Mouse (Mus musculus) midbrain, embryonic 11.5 days (tissue): ENCODE data around the gene Nprl3. TPM values are rescaled to one million over a fixed set of nuclear protein-coding genes. Genes with fewer than 3 reads are reported as not detected.

Source experiments
- ATAC-seq: fragments of 200-750 bp; cut with Nextera tagmentation; 2 replicates; pipeline ENCODE4 v1.8.0; 2017; ENCODE audit warnings: moderate TSS enrichment, moderate library complexity; ENCODE audit not compliant: low FRiP score
- DNase-seq: peaks from one replicate; pipeline ENCODE4 v3.0.0; 2015; ENCODE audit warnings: low spot score; ENCODE audit errors: missing footprints
- H3K27ac ChIP-seq: fragments of 300-500 bp; sonication (generic); 2 replicates; pipeline ENCODE4 v1.5.1; 2014; ENCODE audit warnings: low read depth, low read length
- H3K27me3 ChIP-seq: fragments of 300-500 bp; sonication (generic); 2 replicates; pipeline ENCODE4 v1.6.1; 2014; ENCODE audit warnings: mild to moderate bottlenecking, low read length, moderate library complexity, mixed read lengths; ENCODE audit not compliant: control insufficient read depth, insufficient read depth
- H3K36me3 ChIP-seq: fragments of 300-500 bp; sonication (generic); 2 replicates; pipeline ENCODE4 v1.6.1; 2014; ENCODE audit warnings: mild to moderate bottlenecking, low read length, moderate library complexity, mixed read lengths; ENCODE audit not compliant: control insufficient read depth, insufficient read depth
- H3K4me1 ChIP-seq: fragments of 300-500 bp; sonication (generic); 2 replicates; pipeline ENCODE4 v1.6.1; 2014; ENCODE audit warnings: low read length; ENCODE audit not compliant: control insufficient read depth, insufficient read depth
- H3K4me2 ChIP-seq: fragments of 300-500 bp; sonication (generic); 2 replicates; pipeline ENCODE4 v1.6.1; 2014; ENCODE audit warnings: mild to moderate bottlenecking, moderate library complexity
- H3K4me3 ChIP-seq: fragments of 300-500 bp; sonication (generic); 2 replicates; pipeline ENCODE4 v1.5.1; 2014; ENCODE audit warnings: low read depth, low read length
- H3K9ac ChIP-seq: fragments of 300-500 bp; sonication (generic); 2 replicates; pipeline ENCODE4 v1.6.1; 2014; ENCODE audit warnings: low read length
- H3K9me3 ChIP-seq: fragments of 300-500 bp; sonication (generic); 2 replicates; pipeline ENCODE4 v1.6.1; 2016; ENCODE audit warnings: low read length; ENCODE audit not compliant: control insufficient read depth
- WGBS: fragments of 180-500 bp; shearing (Covaris S2); extraction: QIAGEN DNeasy Blood & Tissue Kit; methylation state at CpG from one replicate; pipeline ENCODE4 v1.1.7; 2014; 5-methylcytosine and 5-hydroxymethylcytosine counted together
- polyA plus RNA-seq: library from polyadenylated mRNA; unstranded; fragments of >200 nt; fragmentation: Nextera tagmentation; extraction: Ambion mirVana; gene quantifications from 2 replicates; pipeline ENCODE4 v1.2.1, GENCODE M21; 2014

Gene Nprl3
- polyA plus RNA-seq, 1 experiment from 2014 or later, result 28.3 TPM

DNA sequence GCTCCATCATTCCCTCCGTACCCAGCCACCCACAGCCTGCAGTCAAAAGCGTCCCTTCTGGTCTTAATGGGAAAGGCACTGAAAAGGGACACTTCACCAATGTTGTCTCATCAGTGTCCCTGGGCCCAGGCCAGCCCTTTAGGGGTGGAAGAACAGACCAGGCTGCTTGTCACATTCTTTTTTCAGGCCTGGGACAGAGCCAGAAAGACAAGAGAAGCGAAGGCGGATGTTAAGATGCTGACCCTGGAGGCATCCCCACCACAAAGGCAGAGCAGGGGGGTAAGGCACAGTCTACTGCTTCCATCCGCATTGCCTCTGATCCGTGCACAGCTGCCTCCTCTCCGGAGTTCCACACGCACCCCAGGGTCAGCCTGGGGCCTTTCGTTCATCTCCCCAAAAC, 77.4 kb downstream of the Nprl3 start:
- H3K4me3 ChIP-seq, result no peak overlapping the region

DNA sequence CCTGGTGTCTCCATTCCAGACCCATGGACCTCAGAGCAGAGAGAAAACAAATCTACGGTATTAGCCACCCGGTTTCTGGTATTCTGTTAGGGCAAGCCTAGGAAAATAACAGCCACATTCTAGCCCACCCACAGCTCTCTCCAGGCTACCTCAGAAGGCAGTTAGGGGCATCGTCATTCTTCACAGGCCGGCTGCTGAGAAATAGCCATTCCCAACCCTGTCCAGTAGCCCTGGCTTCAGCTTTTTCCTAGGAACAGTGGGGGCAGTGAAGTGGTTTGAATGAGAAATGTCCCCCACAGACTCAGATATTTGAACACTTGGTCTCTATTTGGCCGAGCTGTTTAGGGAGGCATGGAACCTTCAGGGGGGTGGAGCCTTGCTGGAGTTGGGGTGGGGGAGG, 78.1 kb downstream of the Nprl3 start:
- H3K27ac ChIP-seq, result no peak overlapping the region
- H3K9me3 ChIP-seq, result no peaks in the 10 kb centered on the region
- 69% methylated on average over 5 of the region's 5 CpGs for WGBS
- H3K4me2 ChIP-seq, result no peak overlapping the region
- ATAC-seq (no peak), DNase-seq (peak; percentile 45)
- no peaks in the 10 kb centered on the region for H3K27me3 ChIP-seq
- H3K4me3 ChIP-seq, result no peak overlapping the region
- H3K4me1 ChIP-seq, result no peaks in the 10 kb centered on the region
- no peak overlapping the region for H3K9ac ChIP-seq
- no peaks in the 10 kb centered on the region for H3K36me3 ChIP-seq

More for the DNA sequence above, 77.4 kb downstream of the Nprl3 start:
- Histone ChIP-seq H3K4me2 (no peak overlapping the region), H3K9me3 (no peaks in the 10 kb centered on the region), H3K9ac (no peak overlapping the region), H3K27me3 (no peaks in the 10 kb centered on the region), H3K27ac (no peak overlapping the region), H3K4me1 (no peaks in the 10 kb centered on the region), H3K36me3 (no peaks in the 10 kb centered on the region)
- peak; percentile 39 for DNase-seq
- WGBS, result 79% methylated on average over 9 of the region's 9 CpGs
- ATAC-seq, result no peak

DNA sequence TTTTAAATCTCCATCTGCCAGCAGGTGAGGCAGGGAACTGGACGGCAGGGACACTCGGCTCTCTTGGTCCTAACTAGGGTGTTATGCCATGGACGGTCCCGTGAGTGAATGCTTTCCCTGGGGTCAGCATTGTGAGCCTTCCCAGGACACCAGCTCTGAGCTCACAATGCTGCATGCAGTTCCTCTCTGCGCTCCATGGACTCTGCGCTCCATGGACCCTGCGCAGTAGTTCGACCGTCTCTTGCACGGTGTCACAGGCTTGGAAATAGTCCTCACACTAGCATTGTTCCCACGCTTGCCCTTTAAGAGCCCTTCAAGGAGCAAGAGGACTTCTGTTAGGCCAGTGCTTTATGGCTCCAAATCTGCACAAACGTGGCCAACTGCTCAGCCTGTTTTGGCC, 78.6 kb downstream of the Nprl3 start:
- Histone ChIP-seq H3K27me3 (no peaks in the 10 kb centered on the region), H3K27ac (no peak overlapping the region), H3K9me3 (no peaks in the 10 kb centered on the region), H3K4me3 (no peak overlapping the region), H3K4me1 (no peaks in the 10 kb centered on the region), H3K4me2 (no peak overlapping the region), H3K36me3 (no peaks in the 10 kb centered on the region), H3K9ac (no peak overlapping the region)
- DNase-seq (peak; percentile 65), ATAC-seq (no peak)
- 85% methylated on average over 12 of the region's 12 CpGs for WGBS

GRCm38 (mm10) chr11:32187256-32187655, 80.3 kb downstream of the Nprl3 start:
- H3K4me1 ChIP-seq, result no peaks in the 10 kb centered on the region
- no peak overlapping the region for H3K4me3 ChIP-seq
- no peaks in the 10 kb centered on the region for H3K27me3 ChIP-seq
- no peaks in the 10 kb centered on the region for H3K9me3 ChIP-seq
- WGBS, result 91% methylated on average over 4 of the region's 4 CpGs
- peak; percentile 45 for DNase-seq
- no peak overlapping the region for H3K27ac ChIP-seq
- no peak for ATAC-seq
- H3K36me3 ChIP-seq, result no peaks in the 10 kb centered on the region
- no peak overlapping the region for H3K4me2 ChIP-seq
- H3K9ac ChIP-seq, result no peak overlapping the region

- Histone ChIP-seq H3K9ac (no peak overlapping the region), H3K27me3 (no peaks in the 10 kb centered on the region), H3K4me1 (no peaks in the 10 kb centered on the region), H3K4me3 (no peak overlapping the region), H3K27ac (no peak overlapping the region), H3K36me3 (no peaks in the 10 kb centered on the region), H3K9me3 (no peaks in the 10 kb centered on the region), H3K4me2 (no peak overlapping the region)
- 79% methylated on average over 3 of the region's 3 CpGs for WGBS
- ATAC-seq (no peak), DNase-seq (peak; percentile 71)
Observed at GRCm38 (mm10) chr11:32186031-32186430, 81.5 kb downstream of the Nprl3 start.

GRCm38 (mm10) chr11:32184469-32184868, 83.0 kb downstream of the Nprl3 start:
- no peaks in the 10 kb centered on the region for H3K36me3 ChIP-seq
- no peak overlapping the region for H3K4me2 ChIP-seq
- H3K4me1 ChIP-seq, result no peaks in the 10 kb centered on the region
- peak; percentile 51 for DNase-seq
- H3K27ac ChIP-seq, result no peak overlapping the region
- WGBS, result 92% methylated on average over 8 of the region's 8 CpGs
- ATAC-seq, result no peak
- no peak overlapping the region for H3K9ac ChIP-seq
- no peak overlapping the region for H3K4me3 ChIP-seq
- H3K9me3 ChIP-seq, result no peaks in the 10 kb centered on the region
- no peaks in the 10 kb centered on the region for H3K27me3 ChIP-seq

GRCm38 (mm10) chr11:32181973-32182868, 85.3 kb downstream of the Nprl3 start:
- Histone ChIP-seq H3K27me3 (no peaks in the 10 kb centered on the region), H3K4me2 (no peak overlapping the region), H3K9me3 (no peaks in the 10 kb centered on the region; the same call in 1 of the 2 replicates), H3K27ac (no peak overlapping the region), H3K4me1 (no peaks in the 10 kb centered on the region), H3K4me3 (no peak overlapping the region), H3K36me3 (no peaks in the 10 kb centered on the region), H3K9ac (no peak overlapping the region)
- ATAC-seq (peak; percentile 68; the same call in 1 of the 2 replicates), DNase-seq (peak; percentile 99)
- WGBS, result 53% methylated on average over 23 of the region's 25 CpGs

- Histone ChIP-seq H3K4me3 (no peak overlapping the region), H3K27me3 (no peaks in the 10 kb centered on the region), H3K9me3 (no peaks in the 10 kb centered on the region; the same call in 1 of the 2 replicates), H3K4me2 (no peak overlapping the region), H3K36me3 (no peaks in the 10 kb centered on the region), H3K4me1 (no peaks in the 10 kb centered on the region), H3K27ac (no peak overlapping the region), H3K9ac (no peak overlapping the region)
- ATAC-seq (no peak), DNase-seq (no peak)
- WGBS, result 80% methylated on average over 4 of the region's 4 CpGs
Observed at GRCm38 (mm10) chr11:32181246-32181645, 86.3 kb downstream of the Nprl3 start.

DNA sequence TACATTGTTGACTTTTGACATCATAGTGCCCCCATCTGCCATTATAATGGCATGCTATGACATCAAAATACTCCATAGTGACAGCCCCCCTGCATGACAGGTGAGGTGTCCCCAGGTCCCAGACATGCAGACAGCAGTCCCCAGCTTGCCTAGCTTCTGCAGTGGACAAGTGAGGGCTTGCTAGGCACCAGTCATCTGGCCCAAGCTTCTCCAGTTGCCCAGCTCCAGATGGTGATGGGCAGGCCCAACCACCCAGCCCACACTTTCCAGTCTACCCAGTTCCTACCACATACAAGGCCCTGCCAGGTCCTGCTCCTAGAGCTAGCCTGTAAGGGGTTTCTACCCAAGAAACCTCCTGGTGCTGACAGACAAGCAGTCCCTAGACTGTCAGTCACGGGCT, 89.0 kb downstream of the Nprl3 start:
- Histone ChIP-seq H3K27me3 (no peaks in the 10 kb centered on the region), H3K9ac (no peak overlapping the region), H3K36me3 (no peaks in the 10 kb centered on the region), H3K4me2 (no peak overlapping the region), H3K4me3 (no peak overlapping the region), H3K27ac (no peak overlapping the region), H3K4me1 (no peaks in the 10 kb centered on the region), H3K9me3 (no peaks in the 10 kb centered on the region; the same call in 1 of the 2 replicates)
- WGBS, result 88% methylated on average over 1 of the region's 1 CpGs
- ATAC-seq (no peak), DNase-seq (no peak)
